Mouse (Mus musculus) heart, postnatal 0 days (tissue): ENCODE data around the gene Fads2. TPM values are rescaled to one million over a fixed set of nuclear protein-coding genes. Genes with fewer than 3 reads are reported as not detected.
A peak's percentile ranks its signal among the peaks of the same experiment; 100 is the strongest.

Experiments used
- ATAC-seq: fragments of 200-750 bp; cut with Nextera tagmentation; 2 replicates; pipeline ENCODE4 v1.8.0; 2017; ENCODE audit warnings: low read depth, moderate number of reproducible peaks, moderate library complexity; ENCODE audit not compliant: insufficient read depth
- DNase-seq: peaks from one replicate; pipeline ENCODE4 v3.0.0-alpha.2; 2016; ENCODE audit warnings: low spot score
- H3K27ac ChIP-seq: fragments of 300-500 bp; sonication (generic); 2 replicates; pipeline ENCODE4 v1.5.1; 2014; ENCODE audit warnings: low read depth, mild to moderate bottlenecking
- H3K27me3 ChIP-seq: fragments of 300-500 bp; sonication (generic); 2 replicates; pipeline ENCODE4 v1.6.1; 2014; ENCODE audit warnings: low read length, mixed read lengths; ENCODE audit not compliant: control insufficient read depth, insufficient read depth
- H3K36me3 ChIP-seq: fragments of 300-500 bp; sonication (generic); replicated peaks from 2 replicates; pipeline ENCODE4 v1.6.1; 2014; ENCODE audit warnings: low read length, mixed read lengths; ENCODE audit not compliant: control insufficient read depth, insufficient read depth
- H3K4me1 ChIP-seq: fragments of 300-500 bp; sonication (generic); 2 replicates; pipeline ENCODE4 v1.6.1; 2014; ENCODE audit warnings: antibody characterized with exemption; ENCODE audit not compliant: control insufficient read depth, insufficient read depth
- H3K4me2 ChIP-seq: fragments of 300-500 bp; sonication (generic); 2 replicates; pipeline ENCODE4 v1.6.1; 2014; ENCODE audit warnings: low read depth, mild to moderate bottlenecking, low read length, moderate library complexity
- H3K4me3 ChIP-seq: fragments of 300-500 bp; sonication (generic); 2 replicates; pipeline ENCODE4 v1.5.1; 2014; ENCODE audit warnings: low read depth, low read length
- H3K9ac ChIP-seq: fragments of 300-500 bp; sonication (generic); replicated peaks from 2 replicates; pipeline ENCODE4 v1.6.1; 2014; ENCODE audit warnings: low read depth, low read length, mixed read lengths
- H3K9me3 ChIP-seq: fragments of 300-500 bp; sonication (generic); replicated peaks from 2 replicates; pipeline ENCODE4 v1.6.1; 2016; ENCODE audit warnings: low read length; ENCODE audit not compliant: control insufficient read depth
- CTCF ChIP-seq: IDR thresholded peaks from 2 replicates; pipeline ENCODE4 v1.5.1; 2016; ENCODE audit warnings: antibody characterized with exemption, control low read depth, low read depth
- EP300 ChIP-seq: IDR thresholded peaks from 2 replicates; pipeline ENCODE4 v1.6.1; 2016; ENCODE audit warnings: antibody characterized with exemption, low read depth
- WGBS: fragments of 180-500 bp; shearing (Covaris S2); extraction: QIAGEN DNeasy Blood & Tissue Kit; methylation state at CpG from one replicate; pipeline ENCODE4 v1.1.7; 2014; 5-methylcytosine and 5-hydroxymethylcytosine counted together
- polyA plus RNA-seq: library from polyadenylated mRNA; unstranded; fragments of >200 nt; fragmentation: Nextera tagmentation; extraction: Ambion mirVana; gene quantifications from 2 replicates; pipeline ENCODE4 v1.2.1, GENCODE M21; 2015
- total RNA-seq: library from RNA; depleted of rRNA; stranded (reverse); fragments of >200 nt; gene quantifications from 2 replicates; pipeline ENCODE4 v1.2.3, GENCODE M21; 2014; ENCODE audit warnings: low replicate concordance

Gene Fads2
- total and polyA plus RNA-seq, 2 experiments from 2014 or later = 11.4 to 15.9 TPM

- H3K9ac ChIP-seq = no peak overlapping the region
- H3K4me1 ChIP-seq = no peaks in the 10 kb centered on the region
- no peak for ATAC-seq
- H3K9me3 ChIP-seq = no peaks in the 10 kb centered on the region
- H3K4me2 ChIP-seq = no peak overlapping the region
- WGBS = 85% methylated on average over 4 of the region's 4 CpGs
- no peak for DNase-seq
- TF ChIP-seq CTCF = no peak
- TF ChIP-seq EP300 = no peak
- no peaks in the 10 kb centered on the region for H3K27me3 ChIP-seq
- H3K27ac ChIP-seq = no peak overlapping the region
- peaks cover 25% of the 10 kb centered on the region; the same call in 1 of the 2 replicates for H3K36me3 ChIP-seq
- no peak overlapping the region for H3K4me3 ChIP-seq
Observed at GRCm38 (mm10) chr19:10093829-10094228, 7.7 kb downstream of the Fads2 start.

GRCm38 (mm10) chr19:10086976-10087375 is 14.6 kb downstream of the Fads2 start:
- Histone ChIP-seq H3K4me2 (no peak overlapping the region), H3K9ac (no peak overlapping the region), H3K36me3 (peaks cover 56% of the 10 kb centered on the region), H3K9me3 (no peaks in the 10 kb centered on the region), H3K27ac (no peak overlapping the region), H3K4me3 (no peak overlapping the region), H3K27me3 (no peaks in the 10 kb centered on the region), H3K4me1 (no peaks in the 10 kb centered on the region)
- TF ChIP-seq CTCF = no peak
- no peak for TF ChIP-seq EP300
- DNase-seq (no peak), ATAC-seq (no peak)
- WGBS = 82% methylated on average over 4 of the region's 4 CpGs

- peaks cover 55% of the 10 kb centered on the region for H3K36me3 ChIP-seq
- H3K9me3 ChIP-seq = no peaks in the 10 kb centered on the region
- ATAC-seq (no peak), DNase-seq (no peak)
- TF ChIP-seq EP300 (no peak), CTCF (no peak)
- H3K4me2 ChIP-seq = no peak overlapping the region
- no peaks in the 10 kb centered on the region for H3K4me1 ChIP-seq
- H3K9ac ChIP-seq = no peak overlapping the region
- H3K4me3 ChIP-seq = no peak overlapping the region
- H3K27me3 ChIP-seq = no peaks in the 10 kb centered on the region
- 77% methylated on average over 9 of the region's 9 CpGs for WGBS
- H3K27ac ChIP-seq = no peak overlapping the region
Observed at GRCm38 (mm10) chr19:10085454-10085853, 16.1 kb downstream of the Fads2 start.

- DNase-seq = peak; percentile 62
- Histone ChIP-seq H3K9ac (no peak overlapping the region), H3K4me2 (no peak overlapping the region), H3K36me3 (peaks cover 49% of the 10 kb centered on the region), H3K4me3 (no peak overlapping the region), H3K4me1 (no peaks in the 10 kb centered on the region), H3K27ac (peak overlapping the region; percentile 46), H3K9me3 (no peaks in the 10 kb centered on the region), H3K27me3 (no peaks in the 10 kb centered on the region)
- WGBS = 57% methylated on average over 3 of the region's 3 CpGs
- peak; percentile 41; the same call in 1 of the 2 replicates for ATAC-seq
- TF ChIP-seq CTCF (no peak), EP300 (no peak)
Observed at GRCm38 (mm10) chr19:10082105-10082504, 19.4 kb downstream of the Fads2 start.

- H3K27me3 ChIP-seq = no peaks in the 10 kb centered on the region
- H3K9me3 ChIP-seq = no peaks in the 10 kb centered on the region
- H3K4me2 ChIP-seq = no peak overlapping the region
- no peak overlapping the region for H3K9ac ChIP-seq
- ATAC-seq (no peak), DNase-seq (no peak)
- no peaks in the 10 kb centered on the region for H3K4me1 ChIP-seq
- TF ChIP-seq CTCF = no peak
- no peak for TF ChIP-seq EP300
- no peak overlapping the region for H3K4me3 ChIP-seq
- peaks cover 54% of the 10 kb centered on the region for H3K36me3 ChIP-seq
- WGBS = 90% methylated on average over 7 of the region's 7 CpGs
- H3K27ac ChIP-seq = no peak overlapping the region
Observed at GRCm38 (mm10) chr19:10080384-10080783, 21.2 kb downstream of the Fads2 start.

GRCm38 (mm10) chr19:10078392-10078791 is 23.2 kb downstream of the Fads2 start:
- Histone ChIP-seq H3K36me3 (peaks cover 61% of the 10 kb centered on the region), H3K4me1 (no peaks in the 10 kb centered on the region), H3K9ac (no peak overlapping the region), H3K27me3 (no peaks in the 10 kb centered on the region), H3K4me3 (no peak overlapping the region), H3K9me3 (no peaks in the 10 kb centered on the region), H3K4me2 (no peak overlapping the region), H3K27ac (no peak overlapping the region)
- no peak for TF ChIP-seq EP300
- no peak for TF ChIP-seq CTCF
- no peak for ATAC-seq
- no peak for DNase-seq
- WGBS = 76% methylated on average over 6 of the region's 6 CpGs
